Mouse (Mus musculus) CH12.LX (cell line): ENCODE measurements at regions not wholly inside any gene's neighbourhood (a gene's known extent, or its start where the extent isn't known, plus 50 kb on each side); places are given as distances from the start of the nearest gene placed in this dataset.

Source experiments
- DNase-seq: peaks from one replicate; pipeline ENCODE4 v3.0.0-alpha.2; 2013; ENCODE audit errors: extremely low read depth
- H3K27ac ChIP-seq: 2 replicates; pipeline ENCODE4 v1.5.1; 2012; ENCODE audit warnings: low read depth, mild to moderate bottlenecking, control low read depth, moderate library complexity; ENCODE audit not compliant: insufficient read depth
- H3K27me3 ChIP-seq: replicated peaks from 2 replicates; pipeline ENCODE3; 2012; ENCODE audit warnings: inconsistent platforms
- H3K36me3 ChIP-seq, 2 experiments: replicated peaks in 1 of 2; 2 replicates each; pipeline versions ENCODE3 to v1.6.1; 2012; ENCODE audit warnings: inconsistent platforms in 1 of 2, low read length in 1 of 2, mild to moderate bottlenecking in 1 of 2, mixed read lengths in 1 of 2, moderate library complexity in 1 of 2; ENCODE audit not compliant: control insufficient read depth in 1 of 2, insufficient read depth in 1 of 2
- H3K4me1 ChIP-seq, 2 experiments: 2 replicates each; pipeline ENCODE4 v1.6.1; 2012; ENCODE audit warnings: inconsistent platforms in 1 of 2, moderate library complexity in 1 of 2; ENCODE audit not compliant: insufficient read depth in 2 of 2, control insufficient read depth in 1 of 2
- H3K4me2 ChIP-seq: 2 replicates; pipeline ENCODE4 v1.6.1; 2012; ENCODE audit warnings: low read depth, mild to moderate bottlenecking, control low read depth; ENCODE audit not compliant: poor library complexity, insufficient read depth, severe bottlenecking
- H3K4me3 ChIP-seq, 3 experiments: fragments of 150-350 bp in 1 of 3; sonication (generic) in 1 of 3; replicated peaks in 1 of 3; 2 replicates each; pipeline versions ENCODE3 to v1.5.1; 2011 to 2012; ENCODE audit warnings: low read depth in 2 of 3, low read length in 2 of 3, mild to moderate bottlenecking in 2 of 3, moderate library complexity in 2 of 3, control low read depth in 1 of 3, improper control_type of control experiment in 1 of 3, inconsistent platforms in 1 of 3, mixed read lengths in 1 of 3; ENCODE audit not compliant: poor library complexity in 1 of 3
- H3K79me2 ChIP-seq: replicated peaks from 2 replicates; pipeline ENCODE4 v1.6.1; 2012; ENCODE audit warnings: mild to moderate bottlenecking, moderate library complexity; ENCODE audit not compliant: control insufficient read depth, poor library complexity, insufficient read depth, severe bottlenecking; ENCODE audit errors: extremely low read depth
- H3K9ac ChIP-seq: 2 replicates; pipeline ENCODE4 v1.6.1; 2012; ENCODE audit warnings: low read depth, mild to moderate bottlenecking, control low read depth, moderate library complexity; ENCODE audit not compliant: insufficient read depth
- H3K9me3 ChIP-seq: replicated peaks from 2 replicates; pipeline ENCODE3; 2012; ENCODE audit warnings: low read length, inconsistent platforms, mixed read lengths
- CHD2 ChIP-seq: IDR thresholded peaks from 2 replicates; pipeline ENCODE4 v1.6.1; 2011; ENCODE audit warnings: low read length, improper control_type of control experiment
- EP300 ChIP-seq: IDR thresholded peaks from 2 replicates; pipeline ENCODE4 v1.6.1; 2011; ENCODE audit warnings: low read length, improper control_type of control experiment
- GABPA ChIP-seq: IDR thresholded peaks from 2 replicates; pipeline ENCODE4 v1.6.1; 2012; ENCODE audit warnings: low read depth, low read length, improper control_type of control experiment, inconsistent platforms; ENCODE audit not compliant: insufficient replicate concordance
- IRF4 ChIP-seq: IDR thresholded peaks from 2 replicates; pipeline ENCODE4 v1.6.1; 2014; ENCODE audit warnings: low read depth, mild to moderate bottlenecking, inconsistent platforms, low read length, improper control_type of control experiment
- MAX ChIP-seq: IDR thresholded peaks from 2 replicates; pipeline ENCODE4 v1.6.1; 2011; ENCODE audit warnings: low read length, improper control_type of control experiment
- MEF2A ChIP-seq: IDR thresholded peaks from 2 replicates; pipeline ENCODE4 v1.6.1; 2014; ENCODE audit warnings: low read depth, mild to moderate bottlenecking, inconsistent platforms, low read length, improper control_type of control experiment, borderline replicate concordance
- MXI1 ChIP-seq: IDR thresholded peaks from 2 replicates; pipeline ENCODE4 v1.6.1; 2011; ENCODE audit warnings: mild to moderate bottlenecking, low read depth, low read length, improper control_type of control experiment
- MYC ChIP-seq: IDR thresholded peaks from 2 replicates; pipeline ENCODE4 v1.6.1; 2011; ENCODE audit warnings: low read depth, mild to moderate bottlenecking, improper control_type of control experiment, low read length
- NELFE ChIP-seq: IDR thresholded peaks from 2 replicates; pipeline ENCODE4 v1.6.1; 2011; ENCODE audit warnings: low read depth, low read length, improper control_type of control experiment
- PAX5 ChIP-seq: IDR thresholded peaks from 2 replicates; pipeline ENCODE4 v1.6.1; 2012; ENCODE audit warnings: low read length, inconsistent platforms, mixed read lengths
- POLR2AphosphoS2 ChIP-seq: IDR thresholded peaks from 2 replicates; pipeline ENCODE4 v1.6.1; 2011; ENCODE audit warnings: low read depth, low read length, improper control_type of control experiment
- RAD21 ChIP-seq: IDR thresholded peaks from 2 replicates; pipeline ENCODE4 v1.6.1; 2011; ENCODE audit warnings: low read depth, mild to moderate bottlenecking, low read length, improper control_type of control experiment, moderate library complexity
- RCOR1 ChIP-seq: conservative IDR thresholded peaks from 2 replicates; pipeline ENCODE4 v1.6.1; 2012; ENCODE audit warnings: low read depth, mild to moderate bottlenecking, inconsistent platforms, low read length, improper control_type of control experiment
- SIN3A ChIP-seq: IDR thresholded peaks from 2 replicates; pipeline ENCODE4 v1.6.1; 2012; ENCODE audit warnings: low read length, improper control_type of control experiment, inconsistent platforms
- SMC3 ChIP-seq: IDR thresholded peaks from 2 replicates; pipeline ENCODE4 v1.6.1; 2011; ENCODE audit warnings: low read depth, low read length, improper control_type of control experiment
- TBP ChIP-seq: conservative IDR thresholded peaks from 2 replicates; pipeline ENCODE4 v1.6.1; 2011; ENCODE audit warnings: low read depth, low read length, improper control_type of control experiment
- UBTF ChIP-seq: IDR thresholded peaks from 2 replicates; pipeline ENCODE4 v1.6.1; 2012; ENCODE audit warnings: low read depth, mild to moderate bottlenecking, inconsistent platforms, low read length, improper control_type of control experiment, moderate library complexity
- USF2 ChIP-seq: conservative IDR thresholded peaks from 2 replicates; pipeline ENCODE4 v1.6.1; 2011; ENCODE audit warnings: low read depth, low read length, improper control_type of control experiment
- ZC3H11A ChIP-seq: IDR thresholded peaks from 2 replicates; pipeline ENCODE4 v1.6.1; 2012; ENCODE audit warnings: low read depth, mild to moderate bottlenecking, inconsistent platforms, low read length, improper control_type of control experiment
- ZMIZ1 ChIP-seq: IDR thresholded peaks from 2 replicates; pipeline ENCODE4 v1.6.1; 2012; ENCODE audit warnings: low read depth, mild to moderate bottlenecking, inconsistent platforms, low read length, improper control_type of control experiment
- dilution Hi-C: fragments of 300-500 bp; cut with MboI; formaldehyde crosslinking; loops from 2 replicates; pipeline ENCODE4 v1.14.3; 2020; ENCODE audit warnings: low sequenced_read_pairs; ENCODE audit not compliant: extremely low pct_unique_long_range_greater_than_20kb, extremely low pct_ligation_motif_present
- in situ Hi-C: fragments of 300-500 bp; cut with MboI; formaldehyde crosslinking; loops from 3 replicates; pipeline ENCODE4 v1.14.3; 2019; ENCODE audit warnings: low sequenced_read_pairs, low pct_ligation_motif_present, low pct_unique_long_range_greater_than_20kb, mixed read lengths

- no peak for DNase-seq
- H3K4me3 ChIP-seq, result no peak overlapping the region
- no peak overlapping the region for H3K9ac ChIP-seq
- dilution Hi-C loops (no loop called here), in situ Hi-C loops (no loop called here)
- no peaks in the 10 kb centered on the region for H3K27me3 ChIP-seq
- H3K36me3 ChIP-seq, result no peaks in the 10 kb centered on the region
- H3K4me2 ChIP-seq, result no peak overlapping the region
- H3K27ac ChIP-seq, result no peak overlapping the region
- no peaks in the 10 kb centered on the region for H3K79me2 ChIP-seq
- TF ChIP-seq MYC, result no peak
- no peak for TF ChIP-seq SIN3A
- no peak for TF ChIP-seq SMC3
- TF ChIP-seq CHD2, result no peak
- TF ChIP-seq MEF2A, result no peak
- TF ChIP-seq MXI1, result no peak
- TF ChIP-seq EP300, result no peak
- TF ChIP-seq ZC3H11A, result no peak
- TF ChIP-seq UBTF, result no peak
- TF ChIP-seq RAD21, result no peak
- no peak for TF ChIP-seq TBP
- no peak for TF ChIP-seq ZMIZ1
- no peaks in the 10 kb centered on the region for H3K9me3 ChIP-seq
- no peaks in the 10 kb centered on the region for H3K4me1 ChIP-seq
These were observed 67.5 kb upstream of the Map9 start for GRCm38 (mm10) chr3:82290373-82290772.

- Histone ChIP-seq H3K9ac (no peak overlapping the region), H3K79me2 (no peaks in the 10 kb centered on the region), H3K27me3 (no peaks in the 10 kb centered on the region), H3K36me3 (no peaks in the 10 kb centered on the region), H3K4me2 (peak overlapping the region; percentile 38; the same call in 1 of the 2 replicates), H3K27ac (no peak overlapping the region), H3K9me3 (no peaks in the 10 kb centered on the region), H3K4me1 (no peaks in the 10 kb centered on the region), H3K4me3 (no peak overlapping the region)
- dilution Hi-C loops, result no loop called here
- no peak for DNase-seq
- in situ Hi-C loops, result no loop called here
- no peak for TF ChIP-seq USF2
- TF ChIP-seq PAX5, result no peak
- no peak for TF ChIP-seq IRF4
- no peak for TF ChIP-seq RAD21
- no peak for TF ChIP-seq ZMIZ1
- TF ChIP-seq MYC, result no peak
- no peak for TF ChIP-seq RCOR1
- TF ChIP-seq EP300, result no peak
- TF ChIP-seq MXI1, result no peak
- no peak for TF ChIP-seq MAX
- no peak for TF ChIP-seq GABPA
- TF ChIP-seq UBTF, result no peak
- no peak for TF ChIP-seq POLR2AphosphoS2
- TF ChIP-seq NELFE, result no peak
- TF ChIP-seq ZC3H11A, result no peak
- TF ChIP-seq MEF2A, result no peak
- no peak for TF ChIP-seq TBP
These were observed 68.8 kb upstream of the Map9 start for GRCm38 (mm10) chr3:82288996-82289395.
